Mouse (Mus musculus) myocyte (in vitro differentiated cells): Measurements from ENCODE around the gene Fyn. TPM values are rescaled to one million over a fixed set of nuclear protein-coding genes. Genes with fewer than 3 reads are reported as not detected.
A peak's percentile ranks its signal among the peaks of the same experiment; 100 is the strongest.

Experiments used
- H3K27me3 ChIP-seq: one replicate; pipeline ENCODE4 v1.6.1; 2011; ENCODE audit not compliant: control insufficient read depth, insufficient read depth, insufficient read length
- H3K36me3 ChIP-seq: one replicate; pipeline ENCODE4 v1.6.1; 2011; ENCODE audit not compliant: control insufficient read depth, insufficient read depth
- H3K4me2 ChIP-seq: one replicate; pipeline ENCODE4 v1.6.1; 2011; ENCODE audit warnings: low read depth, control low read depth
- H3K4me3 ChIP-seq: one replicate; pipeline ENCODE4 v1.5.1; 2011; ENCODE audit warnings: mild to moderate bottlenecking, control low read depth, moderate library complexity
- H3K79me2 ChIP-seq: one replicate; pipeline ENCODE4 v1.6.1; 2011; ENCODE audit not compliant: control insufficient read depth, insufficient read depth
- H3ac ChIP-seq: one replicate; pipeline ENCODE4 v1.6.1; 2011; ENCODE audit not compliant: control insufficient read depth, insufficient read length
- CEBPB ChIP-seq: IDR thresholded peaks from 2 replicates; pipeline ENCODE4 v1.6.1; 2011; ENCODE audit warnings: mild to moderate bottlenecking, moderate library complexity; ENCODE audit not compliant: poor library complexity, insufficient read depth, severe bottlenecking
- E2F4 ChIP-seq: IDR thresholded peaks from one replicate; pipeline ENCODE4 v1.6.1; 2011; ENCODE audit warnings: mild to moderate bottlenecking, control low read depth, moderate library complexity; ENCODE audit not compliant: insufficient read depth
- MAX ChIP-seq: IDR thresholded peaks from one replicate; pipeline ENCODE4 v1.6.1; 2011; ENCODE audit warnings: low read depth, mild to moderate bottlenecking, control low read depth
- MYOD1 ChIP-seq, 3 experiments: IDR thresholded peaks; one replicate each; pipeline ENCODE4 v1.6.1; 2011; ENCODE audit warnings: control low read depth in 2 of 3, low read depth in 2 of 3, mild to moderate bottlenecking in 2 of 3, moderate library complexity in 1 of 3; ENCODE audit not compliant: insufficient read length in 2 of 3, control insufficient read depth in 1 of 3
- MYOG ChIP-seq, 3 experiments: IDR thresholded peaks; one replicate each; pipeline ENCODE4 v1.6.1; 2011; ENCODE audit warnings: control low read depth in 2 of 3, low read depth in 2 of 3, mild to moderate bottlenecking in 2 of 3; ENCODE audit not compliant: insufficient read length in 2 of 3, control insufficient read depth in 1 of 3, insufficient read depth in 1 of 3
- POLR2A ChIP-seq: IDR thresholded peaks from one replicate; pipeline ENCODE4 v1.6.1; 2011; ENCODE audit warnings: low read depth, mild to moderate bottlenecking, control low read depth, moderate library complexity; ENCODE audit not compliant: insufficient read length
- POLR2AphosphoS2 ChIP-seq: IDR thresholded peaks from one replicate; pipeline ENCODE4 v1.6.1; 2011; ENCODE audit warnings: low read depth, control low read depth; ENCODE audit not compliant: insufficient read length
- REST ChIP-seq: IDR thresholded peaks from one replicate; pipeline ENCODE4 v1.6.1; 2011; ENCODE audit warnings: mild to moderate bottlenecking, control low read depth, moderate library complexity; ENCODE audit not compliant: insufficient read depth, insufficient read length
- SRF ChIP-seq: IDR thresholded peaks from one replicate; pipeline ENCODE4 v1.6.1; 2011; ENCODE audit warnings: low read depth; ENCODE audit not compliant: control insufficient read depth, insufficient read length
- TCF12 ChIP-seq: IDR thresholded peaks from one replicate; pipeline ENCODE4 v1.6.1; 2011; ENCODE audit warnings: mild to moderate bottlenecking, control low read depth; ENCODE audit not compliant: poor library complexity, insufficient read depth, severe bottlenecking
- TCF3 ChIP-seq: IDR thresholded peaks from one replicate; pipeline ENCODE4 v1.6.1; 2011; ENCODE audit warnings: low read depth, control low read depth; ENCODE audit not compliant: insufficient read length
- USF1 ChIP-seq: IDR thresholded peaks from one replicate; pipeline ENCODE4 v1.6.1; 2011; ENCODE audit warnings: low read depth, mild to moderate bottlenecking, control low read depth, moderate library complexity
- polyA plus RNA-seq: library from polyadenylated mRNA; unstranded; fragments of >200 nt; fragmentation: generic; extraction: Trizol; gene quantifications from one replicate; pipeline ENCODE4 v1.2.1, GENCODE M21; 2012; ENCODE audit warnings: missing spikeins

Fyn gene
- polyA plus RNA-seq, 1 experiment, result 148 TPM

GRCm38 (mm10) chr10:39369977-39370785 lies 1.5 kb downstream of the Fyn start:
- H3K36me3 ChIP-seq, result peaks cover 8% of the 10 kb centered on the region
- peak overlapping the region; percentile 97 for H3ac ChIP-seq
- peak in 1 of 3 experiments; percentile 1 for TF ChIP-seq MYOG (IDR thresholded peaks at IDR 0.05; ENCODE audit: control insufficient read depth in 1 of 3, insufficient read depth in 1 of 3, insufficient read length in 2 of 3, low read depth in 2 of 3)
- peak; percentile 42 for TF ChIP-seq POLR2A
- TF ChIP-seq POLR2AphosphoS2, result peak; percentile 61
- TF ChIP-seq TCF3, result no peak
- TF ChIP-seq MYOD1 (IDR thresholded peaks at IDR 0.05; ENCODE audit: control insufficient read depth in 1 of 3, insufficient read length in 2 of 3, low read depth in 2 of 3), result peak in 1 of 3 experiments; percentile 5

GRCm38 (mm10) chr10:39370786-39371221 lies 2.1 kb downstream of the Fyn start:
- peaks cover 8% of the 10 kb centered on the region for H3K36me3 ChIP-seq
- TF ChIP-seq MYOD1 (IDR thresholded peaks at IDR 0.05; ENCODE audit: control insufficient read depth in 1 of 3, insufficient read length in 2 of 3, low read depth in 2 of 3), result peak in 1 of 3 experiments; percentile 47
- TF ChIP-seq POLR2A, result no peak
- peaks cover 53% of the 10 kb centered on the region for H3K79me2 ChIP-seq
- no peaks in the 10 kb centered on the region for H3K27me3 ChIP-seq
- H3K4me3 ChIP-seq, result peak overlapping the region; percentile 73
- H3K4me2 ChIP-seq, result peak overlapping the region; percentile 86
- peak overlapping the region; percentile 97 for H3ac ChIP-seq

More at GRCm38 (mm10) chr10:39369977-39370785, 1.5 kb downstream of the Fyn start:
- H3K27me3 ChIP-seq, result no peaks in the 10 kb centered on the region
- H3K4me3 ChIP-seq, result peak overlapping the region; percentile 73
- H3K79me2 ChIP-seq, result peaks cover 47% of the 10 kb centered on the region
- H3K4me2 ChIP-seq, result peak overlapping the region; percentile 86

- Histone ChIP-seq H3K27me3 (no peaks in the 10 kb centered on the region), H3K36me3 (peaks cover 8% of the 10 kb centered on the region), H3K79me2 (peaks cover 60% of the 10 kb centered on the region), H3ac (no peak overlapping the region), H3K4me2 (peak overlapping the region; percentile 86), H3K4me3 (peak overlapping the region; percentile 73)
- no peak for TF ChIP-seq SRF
- TF ChIP-seq POLR2AphosphoS2, result no peak
- no peak for TF ChIP-seq TCF12
- no peak for TF ChIP-seq MYOD1 (IDR thresholded peaks at IDR 0.05; ENCODE audit: control insufficient read depth in 1 of 3, insufficient read length in 2 of 3, low read depth in 2 of 3)
- no peak for TF ChIP-seq MAX
- TF ChIP-seq POLR2A, result no peak
- TF ChIP-seq TCF3, result no peak
Measured at GRCm38 (mm10) chr10:39371467-39371866, 2.8 kb downstream of the Fyn start.

GRCm38 (mm10) chr10:39371991-39372390 lies 3.3 kb downstream of the Fyn start:
- H3K27me3 ChIP-seq, result no peaks in the 10 kb centered on the region
- H3K36me3 ChIP-seq, result peaks cover 8% of the 10 kb centered on the region
- peak overlapping the region; percentile 73 for H3K4me3 ChIP-seq
- peaks cover 65% of the 10 kb centered on the region for H3K79me2 ChIP-seq
- H3ac ChIP-seq, result no peak overlapping the region
- H3K4me2 ChIP-seq, result peak overlapping the region; percentile 86
- TF ChIP-seq SRF, result no peak
- no peak for TF ChIP-seq MYOG (IDR thresholded peaks at IDR 0.05; ENCODE audit: control insufficient read depth in 1 of 3, insufficient read depth in 1 of 3, insufficient read length in 2 of 3, low read depth in 2 of 3)
- no peak for TF ChIP-seq POLR2AphosphoS2
- TF ChIP-seq MAX, result no peak
- no peak for TF ChIP-seq CEBPB
- TF ChIP-seq REST, result no peak
- TF ChIP-seq USF1, result no peak
- TF ChIP-seq MYOD1 (IDR thresholded peaks at IDR 0.05; ENCODE audit: control insufficient read depth in 1 of 3, insufficient read length in 2 of 3, low read depth in 2 of 3), result no peak
- no peak for TF ChIP-seq TCF3
- TF ChIP-seq POLR2A, result no peak
- no peak for TF ChIP-seq E2F4
- no peak for TF ChIP-seq TCF12

GRCm38 (mm10) chr10:39376676-39377075 lies 8.0 kb downstream of the Fyn start:
- Histone ChIP-seq H3K79me2 (peaks cover 100% of the 10 kb centered on the region), H3K36me3 (peaks cover 8% of the 10 kb centered on the region), H3K27me3 (no peaks in the 10 kb centered on the region), H3K4me3 (no peak overlapping the region), H3ac (no peak overlapping the region), H3K4me2 (peak overlapping the region; percentile 52)
- TF ChIP-seq POLR2AphosphoS2, result peak; percentile 51
- TF ChIP-seq MYOG (IDR thresholded peaks at IDR 0.05; ENCODE audit: control insufficient read depth in 1 of 3, insufficient read depth in 1 of 3, insufficient read length in 2 of 3, low read depth in 2 of 3), result peak in 1 of 3 experiments; percentile 10
- TF ChIP-seq CEBPB, result no peak
